Mouse (Mus musculus) midbrain, embryonic 15.5 days (tissue): ENCODE data around the gene Ppp1r15a. TPM values are rescaled to one million over a fixed set of nuclear protein-coding genes. Genes with fewer than 3 reads are reported as not detected.

Experiments
- ATAC-seq: fragments of 200-750 bp; cut with Nextera tagmentation; replicated peaks from 2 replicates; pipeline ENCODE4 v1.8.0; 2017; ENCODE audit warnings: moderate TSS enrichment
- H3K27ac ChIP-seq: fragments of 300-500 bp; sonication (generic); 2 replicates; pipeline ENCODE4 v1.5.1; 2015; ENCODE audit warnings: mild to moderate bottlenecking, inconsistent platforms
- H3K27me3 ChIP-seq: fragments of 300-500 bp; sonication (generic); replicated peaks from 2 replicates; pipeline ENCODE4 v1.6.1; 2015; ENCODE audit warnings: inconsistent platforms
- H3K36me3 ChIP-seq: fragments of 300-500 bp; sonication (generic); replicated peaks from 2 replicates; pipeline ENCODE4 v1.6.1; 2015; ENCODE audit warnings: inconsistent platforms
- H3K4me1 ChIP-seq: fragments of 300-500 bp; sonication (generic); 2 replicates; pipeline ENCODE4 v1.6.1; 2015; ENCODE audit warnings: inconsistent platforms
- H3K4me2 ChIP-seq: fragments of 300-500 bp; sonication (generic); 2 replicates; pipeline ENCODE4 v1.6.1; 2015; ENCODE audit warnings: inconsistent platforms, mild to moderate bottlenecking, moderate library complexity
- H3K4me3 ChIP-seq: fragments of 300-500 bp; sonication (generic); 2 replicates; pipeline ENCODE4 v1.5.1; 2015; ENCODE audit warnings: mild to moderate bottlenecking, inconsistent platforms
- H3K9ac ChIP-seq: fragments of 300-500 bp; sonication (generic); 2 replicates; pipeline ENCODE4 v1.6.1; 2015; ENCODE audit warnings: mild to moderate bottlenecking, inconsistent platforms
- H3K9me3 ChIP-seq: fragments of 300-500 bp; sonication (generic); 2 replicates; pipeline ENCODE4 v1.6.1; 2016; ENCODE audit warnings: inconsistent platforms
- WGBS: fragments of 180-500 bp; shearing (Covaris S2); methylation state at CpG from one replicate; pipeline ENCODE4 v1.1.7; 2015; ENCODE audit warnings: mixed read lengths; 5-methylcytosine and 5-hydroxymethylcytosine counted together
- polyA plus RNA-seq: library from polyadenylated mRNA; unstranded; fragments of >200 nt; fragmentation: Nextera tagmentation; extraction: Ambion mirVana; gene quantifications from 2 replicates; pipeline ENCODE4 v1.2.1, GENCODE M21; 2015

Ppp1r15a gene
- 11.7 and 12.5 TPM in 2 replicates for polyA plus RNA-seq

DNA sequence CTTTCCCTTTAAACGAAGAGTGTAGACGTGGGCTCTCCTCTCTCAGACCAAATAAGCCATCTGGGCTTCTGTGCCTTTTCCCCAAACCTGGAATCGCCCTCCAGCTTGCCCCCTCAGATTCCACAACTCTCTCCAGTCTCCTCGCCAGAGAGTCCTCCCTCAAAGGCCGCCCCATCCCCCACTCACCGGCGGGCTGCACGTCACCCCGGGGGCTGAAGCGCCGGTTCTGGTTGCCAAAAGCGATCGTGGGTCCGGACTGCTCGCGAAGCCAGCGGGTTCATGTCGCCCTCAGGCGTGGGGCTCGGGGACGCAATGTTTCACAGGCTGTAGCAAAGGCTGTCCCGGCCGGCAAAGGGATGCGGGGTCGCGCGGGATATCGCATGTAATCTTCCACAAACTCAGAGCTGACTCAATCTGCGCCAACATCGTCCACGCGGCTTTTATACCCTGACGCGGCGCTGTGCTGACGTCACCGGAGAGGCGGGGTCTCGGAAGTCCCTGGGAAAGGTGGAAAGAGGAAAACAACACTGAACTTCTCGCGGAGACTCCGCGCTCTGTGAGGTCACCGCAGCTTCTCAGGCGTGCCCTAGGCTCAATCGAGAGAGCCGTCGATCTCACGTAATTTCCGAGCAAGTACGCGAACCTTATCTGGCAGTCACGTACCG lies at the start of gene Ppp1r15a, which contains the start of gene Plekha4:
Gene Ppp1r15a (minus strand): TSS at position 460 of the 665 bp plus-strand sequence.
Gene Plekha4 (plus strand): TSS at position 522 of the 665 bp plus-strand sequence.
- Histone ChIP-seq H3K4me3 (peak within 1 kb of the TSS; percentile 61), H3K36me3 (no peaks in the 10 kb centered on the region), H3K4me1 (peaks cover 21% of the 10 kb centered on the region), H3K27me3 (no peaks in the 10 kb centered on the region), H3K9ac (peak within 1 kb of the TSS; percentile 69), H3K9me3 (no peaks in the 10 kb centered on the region), H3K4me2 (peak within 1 kb of the TSS; percentile 83), H3K27ac (peak within 1 kb of the TSS; percentile 78)
- under 1% methylated on average over 54 of the region's 54 CpGs for WGBS
- peak; percentile 79 for ATAC-seq

DNA sequence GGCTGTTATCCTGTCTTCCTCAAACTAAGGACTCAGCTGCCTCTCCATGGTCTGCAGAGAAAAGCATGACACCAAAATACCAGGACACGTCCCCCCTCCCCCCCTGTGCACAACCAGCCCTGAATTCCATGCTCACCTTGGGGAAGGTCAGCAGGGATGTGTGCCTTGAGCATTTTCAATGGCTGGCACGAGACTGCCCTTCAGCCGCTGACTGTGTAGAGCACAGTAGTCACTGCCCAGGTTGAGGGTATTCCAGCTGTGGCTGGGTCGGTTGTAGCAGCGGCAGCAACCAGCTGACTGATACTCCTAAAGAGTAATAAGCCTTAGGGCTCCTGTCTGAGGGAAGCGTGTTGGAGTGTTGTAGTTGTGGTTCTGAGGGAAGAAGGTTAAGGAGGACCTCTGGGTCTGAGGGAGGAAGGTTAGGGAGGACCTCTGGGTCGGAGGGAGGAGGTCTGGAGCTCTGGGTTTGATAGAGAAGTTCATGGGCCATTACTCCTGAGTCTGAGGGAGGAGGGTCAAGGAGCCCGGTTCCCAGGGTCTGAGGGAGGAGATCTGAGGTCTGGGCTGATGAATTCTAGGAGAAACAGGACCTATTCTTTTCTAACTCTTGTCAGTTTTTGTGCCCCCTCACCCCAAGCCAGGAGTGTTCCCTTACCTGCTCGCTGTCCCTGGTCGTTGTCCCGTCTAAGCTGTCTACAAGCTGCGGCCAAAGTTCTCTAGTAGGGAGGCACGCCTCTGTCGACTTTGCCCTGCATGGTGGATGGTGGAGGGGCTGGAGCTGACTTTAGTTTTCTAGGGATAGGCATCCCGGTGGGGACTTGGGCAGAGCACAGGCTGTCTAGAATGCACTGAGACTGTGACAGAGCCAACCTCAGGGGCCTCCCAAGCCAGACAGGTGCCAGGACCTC lies 48.7 kb upstream of the Ppp1r15a start:
- Histone ChIP-seq H3K27ac (no peak overlapping the region), H3K4me1 (peaks cover 16% of the 10 kb centered on the region), H3K36me3 (peaks cover 3% of the 10 kb centered on the region; the same call in 1 of the 2 replicates), H3K9me3 (no peaks in the 10 kb centered on the region), H3K4me2 (no peak overlapping the region), H3K9ac (no peak overlapping the region), H3K4me3 (no peak overlapping the region), H3K27me3 (no peaks in the 10 kb centered on the region)
- WGBS = 87% methylated on average over 15 of the region's 15 CpGs
- ATAC-seq = no peak

DNA sequence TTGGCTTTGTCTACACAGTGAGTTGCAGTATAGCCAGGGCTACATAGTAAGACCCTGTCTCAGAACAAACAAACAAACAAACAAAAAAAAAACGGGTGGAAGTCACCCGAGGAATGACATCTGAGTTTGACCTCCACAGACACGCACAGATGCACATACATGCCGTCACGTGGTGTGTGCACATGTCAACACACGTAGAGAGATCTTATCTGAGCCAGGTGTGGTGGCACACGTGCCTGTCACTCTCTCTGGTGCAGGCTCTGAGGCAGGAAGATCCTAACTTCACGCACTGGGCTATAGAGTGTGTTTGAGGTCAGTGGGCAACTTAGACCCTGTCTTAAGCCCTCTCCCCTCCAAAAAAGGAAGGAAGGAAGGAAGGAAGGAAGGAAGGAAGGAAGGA lies 47.9 kb upstream of the Ppp1r15a start:
- WGBS = 82% methylated on average over 8 of the region's 8 CpGs
- Histone ChIP-seq H3K4me3 (no peak overlapping the region), H3K36me3 (peaks cover 3% of the 10 kb centered on the region; the same call in 1 of the 2 replicates), H3K27ac (no peak overlapping the region), H3K4me2 (no peak overlapping the region), H3K9me3 (no peaks in the 10 kb centered on the region), H3K9ac (no peak overlapping the region), H3K27me3 (no peaks in the 10 kb centered on the region), H3K4me1 (peaks cover 19% of the 10 kb centered on the region)
- ATAC-seq = no peak

DNA sequence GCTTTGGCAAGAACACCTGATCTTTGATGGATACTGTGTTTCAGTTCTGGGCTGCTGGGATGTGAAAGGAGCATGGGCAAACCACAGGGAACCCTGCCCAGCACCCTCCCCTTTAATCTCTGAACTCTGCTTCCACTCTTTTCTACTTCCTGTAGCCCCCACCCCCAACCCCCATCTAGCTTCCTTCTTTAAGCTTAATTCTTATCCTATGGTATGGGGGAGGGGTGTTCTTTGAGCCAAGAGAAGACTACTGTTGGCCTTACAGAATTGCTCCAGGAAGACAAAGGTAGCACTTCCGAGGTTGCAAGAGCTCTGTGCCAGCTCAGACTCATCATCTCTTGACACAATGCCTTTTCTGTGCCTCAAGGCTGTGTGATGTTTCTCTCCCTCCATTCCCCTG lies 45.9 kb upstream of the Ppp1r15a start:
- Histone ChIP-seq H3K9me3 (no peaks in the 10 kb centered on the region), H3K4me1 (peaks cover 32% of the 10 kb centered on the region), H3K27me3 (peaks cover under 1% of the 10 kb centered on the region; the same call in 1 of the 2 replicates), H3K9ac (no peak overlapping the region), H3K4me2 (no peak overlapping the region), H3K27ac (no peak overlapping the region), H3K4me3 (no peak overlapping the region), H3K36me3 (no peaks in the 10 kb centered on the region)
- 78% methylated on average over 1 of the region's 1 CpGs for WGBS
- no peak for ATAC-seq

DNA sequence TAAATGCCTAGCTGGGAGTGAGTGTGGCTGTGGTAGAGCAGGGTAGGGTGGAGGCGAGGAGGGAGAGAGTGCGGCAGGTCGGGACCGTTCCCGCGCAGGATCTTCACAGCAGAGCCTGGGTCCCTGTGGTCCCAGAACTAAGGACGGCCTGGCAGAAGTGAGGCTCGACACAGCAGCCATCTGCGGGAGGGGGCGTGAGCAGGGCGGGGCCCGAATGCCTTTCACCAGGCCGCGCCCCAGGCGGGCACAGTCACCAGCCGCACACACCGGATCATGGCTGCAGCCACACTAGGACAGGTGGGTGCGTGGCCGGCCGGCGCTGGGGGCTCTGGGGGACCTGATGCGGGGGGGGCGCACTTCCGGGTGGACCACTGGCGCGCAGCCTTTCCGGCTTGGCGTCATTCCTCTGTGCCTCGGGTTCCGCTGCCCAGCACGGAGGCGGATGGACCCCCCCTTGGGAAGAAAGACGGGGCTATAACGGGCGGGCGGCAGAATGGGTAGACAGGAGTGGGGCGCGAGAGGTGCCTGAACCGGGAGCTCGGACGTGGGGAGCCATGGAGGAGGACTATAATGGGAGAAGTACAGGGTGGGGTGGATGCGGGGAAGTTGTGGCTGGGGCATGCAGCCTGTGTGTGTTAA lies 44.2 kb upstream of the Ppp1r15a start, which contains the start of gene Bcat2:
Gene Bcat2 (plus strand): TSS at position 51 of the 639 bp plus-strand sequence.
- peak within 1 kb of the TSS; percentile 71 for H3K9ac ChIP-seq
- ATAC-seq = peak; percentile 76
- peaks cover 6% of the 10 kb centered on the region; the same call in 1 of the 2 replicates for H3K27me3 ChIP-seq
- peak within 1 kb of the TSS; percentile 90 for H3K27ac ChIP-seq
- 2% methylated on average over 39 of the region's 42 CpGs for WGBS
- H3K4me3 ChIP-seq = peak within 1 kb of the TSS; percentile 79
- no peaks in the 10 kb centered on the region for H3K36me3 ChIP-seq
- peak within 1 kb of the TSS; percentile 71 for H3K4me2 ChIP-seq
- peaks cover 32% of the 10 kb centered on the region for H3K4me1 ChIP-seq
- H3K9me3 ChIP-seq = no peaks in the 10 kb centered on the region

DNA sequence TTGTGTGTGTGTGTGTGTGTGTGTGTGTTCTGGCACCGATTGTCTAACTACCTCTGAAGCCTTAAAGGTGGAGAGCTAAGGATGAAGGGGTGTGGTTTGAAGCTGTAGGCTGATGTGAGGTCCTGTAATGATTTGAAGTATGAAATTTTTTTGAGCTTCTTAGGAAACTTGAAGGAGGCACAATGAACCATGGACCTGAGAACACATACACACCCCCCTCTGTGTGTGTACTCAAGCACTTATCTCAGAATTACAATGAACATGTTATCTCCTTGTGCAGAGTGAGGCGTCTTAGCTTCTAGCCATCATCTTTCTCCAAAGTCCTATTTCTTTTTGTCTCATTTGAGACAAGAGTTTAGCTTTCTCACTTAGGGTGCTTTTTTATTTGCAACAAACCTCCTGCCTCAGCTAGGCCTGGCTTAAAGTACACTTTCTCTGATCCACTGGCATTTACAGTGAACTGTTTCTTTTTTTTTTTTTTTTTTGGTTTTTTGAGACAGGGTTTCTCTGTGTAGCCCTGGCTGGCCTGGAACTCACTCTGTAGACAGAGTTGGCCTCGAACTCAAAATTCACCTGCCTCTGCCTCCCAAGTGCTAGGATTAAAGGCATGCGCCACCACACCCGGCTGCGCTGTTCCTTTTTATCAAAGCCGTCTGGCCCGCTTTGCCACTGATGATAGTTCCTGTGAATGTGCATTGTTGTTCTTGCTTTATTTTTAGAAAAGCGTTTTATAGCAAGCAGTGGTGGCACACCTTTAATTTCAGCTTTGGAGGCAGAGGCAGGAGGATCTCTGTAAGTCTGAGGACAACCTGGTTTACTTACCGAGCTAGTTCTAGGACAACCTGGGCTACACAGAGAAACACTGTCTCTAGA lies 42.8 kb upstream of the Ppp1r15a start:
- H3K9ac ChIP-seq = no peak overlapping the region
- H3K36me3 ChIP-seq = no peaks in the 10 kb centered on the region
- 79% methylated on average over 10 of the region's 10 CpGs for WGBS
- peak overlapping the region; percentile 92 for H3K4me2 ChIP-seq
- peaks cover 32% of the 10 kb centered on the region for H3K4me1 ChIP-seq
- no peaks in the 10 kb centered on the region for H3K9me3 ChIP-seq
- peaks cover 6% of the 10 kb centered on the region; the same call in 1 of the 2 replicates for H3K27me3 ChIP-seq
- peak overlapping the region; percentile 51 for H3K4me3 ChIP-seq
- no peak for ATAC-seq
- H3K27ac ChIP-seq = peak overlapping the region; percentile 73

DNA sequence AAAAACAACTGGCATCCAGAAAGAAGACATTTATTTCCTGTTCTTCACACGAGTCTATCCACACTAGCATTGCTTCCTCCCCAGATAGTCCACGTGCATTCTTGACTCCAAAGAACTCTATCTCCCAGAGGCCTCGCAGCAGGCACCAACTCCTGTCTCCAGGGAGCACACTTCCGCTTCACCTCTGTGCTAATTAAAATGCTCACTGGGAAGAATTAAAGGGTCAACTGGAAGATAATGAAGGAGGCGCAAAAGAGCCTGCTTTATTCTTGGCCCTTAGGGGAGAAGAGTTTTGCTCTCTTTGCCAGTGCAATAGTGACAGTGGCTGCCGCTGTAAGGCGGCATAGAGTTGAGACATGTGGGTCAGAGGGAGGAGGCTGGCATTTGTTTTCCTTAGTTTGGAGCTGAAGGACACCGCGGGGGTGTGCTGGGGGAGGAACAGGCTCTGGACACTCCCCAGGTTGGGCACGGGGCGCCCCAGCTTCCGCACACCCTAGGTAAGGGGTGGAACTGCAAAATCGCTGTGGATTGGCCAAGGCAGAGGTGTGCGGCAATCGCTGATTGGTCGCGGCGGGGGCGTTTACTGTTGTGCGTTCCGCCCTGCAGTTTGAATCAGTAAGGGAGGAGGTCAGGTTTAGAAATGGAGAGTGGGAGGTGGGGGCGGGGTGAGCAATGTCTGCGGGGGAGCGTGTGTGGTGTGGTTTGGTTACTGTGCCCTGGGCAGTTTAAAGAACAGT lies 41.9 kb upstream of the Ppp1r15a start:
- Histone ChIP-seq H3K4me1 (peaks cover 32% of the 10 kb centered on the region), H3K4me2 (peak overlapping the region; percentile 92), H3K27ac (peak overlapping the region; percentile 73), H3K9me3 (no peaks in the 10 kb centered on the region), H3K36me3 (no peaks in the 10 kb centered on the region), H3K9ac (peak overlapping the region; percentile 46), H3K27me3 (peaks cover 6% of the 10 kb centered on the region; the same call in 1 of the 2 replicates), H3K4me3 (peak overlapping the region; percentile 51)
- 2% methylated on average over 24 of the region's 24 CpGs for WGBS
- peak; percentile 91 for ATAC-seq

DNA sequence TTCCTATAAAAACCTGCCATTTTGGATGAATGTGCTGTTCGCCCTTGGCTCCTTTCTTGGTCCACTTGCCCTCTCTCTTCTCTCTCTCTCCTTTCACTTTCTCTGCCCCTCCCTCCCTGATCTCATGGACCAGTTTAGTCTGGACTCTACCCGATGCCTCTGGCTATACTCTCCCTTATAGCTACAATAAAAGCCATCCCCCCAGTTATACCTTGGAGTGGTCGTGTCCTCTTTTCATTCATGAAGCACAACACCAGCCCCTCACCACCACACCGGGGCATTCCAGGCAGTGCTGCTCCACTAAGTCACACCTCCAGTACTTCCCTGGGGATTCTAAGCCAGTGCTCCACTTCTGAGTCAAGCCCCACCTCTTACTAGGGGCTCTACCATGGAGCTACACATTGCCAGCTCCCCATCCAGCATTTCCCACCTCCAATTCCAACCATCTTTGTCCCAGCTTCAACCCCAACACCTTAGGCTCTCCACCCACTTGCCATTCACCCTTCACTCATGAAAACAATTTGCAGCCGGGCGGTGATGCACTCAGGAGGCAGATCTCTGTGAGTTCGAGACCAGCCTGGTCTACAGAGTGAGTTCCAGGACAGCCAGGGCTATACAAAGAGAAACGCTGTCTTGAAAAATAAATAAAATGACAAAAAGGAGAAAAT lies 41.2 kb upstream of the Ppp1r15a start:
- H3K4me2 ChIP-seq = peak overlapping the region; percentile 92; the same call in 1 of the 2 replicates
- peaks cover 32% of the 10 kb centered on the region for H3K4me1 ChIP-seq
- peak overlapping the region; percentile 51 for H3K4me3 ChIP-seq
- ATAC-seq = no peak
- H3K9me3 ChIP-seq = no peaks in the 10 kb centered on the region
- H3K27ac ChIP-seq = no peak overlapping the region
- peaks cover 6% of the 10 kb centered on the region; the same call in 1 of the 2 replicates for H3K27me3 ChIP-seq
- no peak overlapping the region for H3K9ac ChIP-seq
- WGBS = 73% methylated on average over 8 of the region's 8 CpGs
- no peaks in the 10 kb centered on the region for H3K36me3 ChIP-seq

DNA sequence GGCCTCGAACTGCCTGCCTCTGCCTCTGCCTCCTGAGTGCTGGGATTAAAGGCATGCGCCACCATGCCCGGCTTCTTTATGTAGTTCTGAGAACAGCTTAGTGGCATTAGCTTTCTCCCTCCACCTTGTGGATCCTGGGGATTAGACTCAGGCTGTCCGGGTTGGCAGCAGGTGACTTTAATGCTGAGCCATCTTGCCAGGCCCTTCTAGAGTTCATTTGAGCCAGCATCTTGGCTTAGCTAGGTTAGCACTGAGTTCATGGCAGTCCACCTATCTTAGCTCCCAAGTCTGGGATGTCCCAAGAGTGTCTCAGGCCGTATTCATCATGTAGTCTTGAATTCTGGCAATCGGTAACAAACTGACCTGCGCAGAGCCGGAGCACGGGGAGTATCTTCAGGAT lies 39.4 kb upstream of the Ppp1r15a start:
- Histone ChIP-seq H3K9ac (no peak overlapping the region), H3K4me1 (peaks cover 19% of the 10 kb centered on the region), H3K27ac (no peak overlapping the region), H3K4me2 (no peak overlapping the region), H3K9me3 (no peaks in the 10 kb centered on the region), H3K4me3 (no peak overlapping the region), H3K27me3 (peaks cover 6% of the 10 kb centered on the region; the same call in 1 of the 2 replicates), H3K36me3 (no peaks in the 10 kb centered on the region)
- no peak for ATAC-seq
- 85% methylated on average over 9 of the region's 9 CpGs for WGBS

DNA sequence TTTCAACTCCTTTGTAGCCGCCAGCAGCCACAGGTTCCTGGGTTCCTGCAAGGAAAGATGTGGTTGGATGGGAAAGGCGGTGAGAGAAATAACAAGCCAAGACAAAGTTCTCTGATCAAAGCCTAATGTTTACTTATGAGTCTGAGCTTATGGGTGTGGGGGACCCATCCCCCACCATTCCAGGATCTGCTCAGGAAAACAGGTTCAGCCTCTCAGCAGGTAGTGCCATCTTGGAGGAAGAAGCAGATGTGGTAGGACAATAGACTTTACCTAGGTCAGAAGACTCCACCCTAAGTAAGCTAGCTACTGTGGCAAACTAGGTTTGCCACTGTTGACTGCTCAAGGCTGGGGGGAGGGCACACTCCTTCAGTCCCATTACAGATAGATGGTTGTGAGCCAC lies 38.7 kb upstream of the Ppp1r15a start:
- H3K27me3 ChIP-seq = peaks cover 6% of the 10 kb centered on the region; the same call in 1 of the 2 replicates
- H3K27ac ChIP-seq = no peak overlapping the region
- WGBS = 77% methylated on average over 2 of the region's 2 CpGs
- no peak for ATAC-seq
- H3K36me3 ChIP-seq = no peaks in the 10 kb centered on the region
- peaks cover 17% of the 10 kb centered on the region for H3K4me1 ChIP-seq
- H3K9me3 ChIP-seq = no peaks in the 10 kb centered on the region
- H3K4me2 ChIP-seq = no peak overlapping the region
- no peak overlapping the region for H3K4me3 ChIP-seq
- H3K9ac ChIP-seq = no peak overlapping the region
